Mouse (Mus musculus): ENCODE results near the gene Tnfrsf13c. TPM values are rescaled to one million over a fixed set of nuclear protein-coding genes. Genes with fewer than 3 reads are reported as not detected.
A peak's percentile ranks its signal among the peaks of the same experiment; 100 is the strongest.

Gene Tnfrsf13c
- polyA plus RNA-seq, 1 experiment from 2014 or later = not detected

- Histone ChIP-seq H3K4me3 (no peak overlapping the region), H3K9me3 (no peaks in the 10 kb centered on the region), H3K4me1 (peaks cover 34% of the 10 kb centered on the region), H3K36me3 (replicated peaks) (peaks cover 99% of the 10 kb centered on the region), H3K27ac (no peak overlapping the region), H3K27me3 (ENCODE audit: poor library complexity, severe bottlenecking) (peaks cover 33% of the 10 kb centered on the region)
- no peak for DNase-seq (ENCODE audit: extremely low spot score, low spot score)
- WGBS = 94% methylated on average over 6 of the region's 6 CpGs
Measured at GRCm38 (mm10) chr15:82202086-82202485, 22.1 kb downstream of the Tnfrsf13c start.

DNA sequence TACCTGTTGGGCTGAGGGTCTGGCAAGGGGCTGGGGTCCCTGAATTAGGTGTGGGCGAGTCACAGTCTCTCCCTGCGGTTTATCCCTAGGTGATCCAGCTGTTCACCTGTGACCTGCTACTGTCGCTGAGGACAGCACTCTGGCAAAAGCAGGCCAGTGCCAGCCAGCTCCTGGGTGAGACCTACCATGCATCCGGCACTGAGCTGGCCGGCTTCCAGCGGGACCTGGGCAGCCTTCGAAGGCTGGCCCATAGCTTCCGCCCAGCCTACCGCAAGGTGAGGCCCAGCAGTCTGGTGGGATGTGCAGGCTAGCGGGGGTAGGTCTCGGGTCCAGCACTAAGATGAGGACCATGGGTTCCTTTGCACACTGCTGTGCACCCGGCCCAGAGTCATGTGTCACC, 24.6 kb downstream of the Tnfrsf13c start:
- Histone ChIP-seq H3K36me3 (replicated peaks) (peaks cover 99% of the 10 kb centered on the region), H3K27ac (no peak overlapping the region), H3K4me1 (peaks cover 15% of the 10 kb centered on the region), H3K4me3 (no peak overlapping the region), H3K27me3 (ENCODE audit: poor library complexity, severe bottlenecking) (peaks cover 8% of the 10 kb centered on the region; the same call in 1 of the 2 replicates), H3K9me3 (no peaks in the 10 kb centered on the region)
- 91% methylated on average over 12 of the region's 12 CpGs for WGBS
- no peak for DNase-seq (ENCODE audit: extremely low spot score, low spot score)

DNA sequence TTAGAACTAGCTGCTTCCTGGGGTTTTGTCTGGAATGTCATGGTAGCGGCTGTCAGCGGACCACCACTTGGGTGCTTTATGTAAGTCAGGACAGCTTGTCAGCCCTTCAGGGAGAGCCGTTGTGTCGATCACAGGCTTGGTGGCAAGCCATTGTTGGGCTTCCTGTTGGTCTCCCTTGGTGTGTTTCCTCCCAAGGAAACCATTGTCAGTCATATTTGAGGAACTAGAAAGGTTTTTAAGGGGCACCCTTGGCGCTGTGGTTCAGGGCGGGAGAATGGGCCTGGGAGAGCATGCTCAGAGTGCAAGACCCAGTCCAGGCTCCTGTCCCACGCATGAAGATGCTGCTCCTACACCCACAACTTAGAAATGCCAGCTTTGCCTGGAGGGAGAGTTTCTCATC, 25.8 kb downstream of the Tnfrsf13c start:
- WGBS = 91% methylated on average over 7 of the region's 7 CpGs
- H3K36me3 ChIP-seq (replicated peaks) = peaks cover 99% of the 10 kb centered on the region
- H3K9me3 ChIP-seq = no peaks in the 10 kb centered on the region
- H3K27ac ChIP-seq = no peak overlapping the region
- 0 out of 2 replicates have a peak, but pooled peaks cover 4% of the 10 kb centered on the region for H3K4me1 ChIP-seq
- no peak for DNase-seq (ENCODE audit: extremely low spot score, low spot score)
- no peak overlapping the region for H3K4me3 ChIP-seq
- 0 out of 2 replicates have a peak, but pooled peaks cover 2% of the 10 kb centered on the region for H3K27me3 ChIP-seq (ENCODE audit: poor library complexity, severe bottlenecking)

GRCm38 (mm10) chr15:82197937-82198336, 26.2 kb downstream of the Tnfrsf13c start:
- peaks cover 99% of the 10 kb centered on the region for H3K36me3 ChIP-seq (replicated peaks)
- no peak for DNase-seq (ENCODE audit: extremely low spot score, low spot score)
- H3K27ac ChIP-seq = no peak overlapping the region
- no peaks in the 10 kb centered on the region for H3K9me3 ChIP-seq
- 93% methylated on average over 11 of the region's 11 CpGs for WGBS
- H3K27me3 ChIP-seq (ENCODE audit: poor library complexity, severe bottlenecking) = no peaks in the 10 kb centered on the region
- no peak overlapping the region for H3K4me3 ChIP-seq
- 0 out of 2 replicates have a peak, but pooled peaks cover under 1% of the 10 kb centered on the region for H3K4me1 ChIP-seq

GRCm38 (mm10) chr15:82197246-82197750, 26.9 kb downstream of the Tnfrsf13c start:
- Histone ChIP-seq H3K4me1 (no peaks in the 10 kb centered on the region), H3K36me3 (replicated peaks) (peaks cover 99% of the 10 kb centered on the region), H3K9me3 (no peaks in the 10 kb centered on the region), H3K27ac (no peak overlapping the region), H3K4me3 (no peak overlapping the region), H3K27me3 (ENCODE audit: poor library complexity, severe bottlenecking) (no peaks in the 10 kb centered on the region)
- 93% methylated on average over 10 of the region's 10 CpGs for WGBS
- DNase-seq (ENCODE audit: extremely low spot score, low spot score) = no peak

- no peaks in the 10 kb centered on the region for H3K9me3 ChIP-seq
- H3K36me3 ChIP-seq (replicated peaks) = peaks cover 99% of the 10 kb centered on the region
- H3K4me1 ChIP-seq = no peaks in the 10 kb centered on the region
- H3K27me3 ChIP-seq (ENCODE audit: poor library complexity, severe bottlenecking) = no peaks in the 10 kb centered on the region
- H3K4me3 ChIP-seq = no peak overlapping the region
- no peak overlapping the region for H3K27ac ChIP-seq
- no peak for DNase-seq (ENCODE audit: extremely low spot score, low spot score)
- WGBS = 94% methylated on average over 12 of the region's 12 CpGs
Measured at GRCm38 (mm10) chr15:82196300-82196699, 27.9 kb downstream of the Tnfrsf13c start.

DNA sequence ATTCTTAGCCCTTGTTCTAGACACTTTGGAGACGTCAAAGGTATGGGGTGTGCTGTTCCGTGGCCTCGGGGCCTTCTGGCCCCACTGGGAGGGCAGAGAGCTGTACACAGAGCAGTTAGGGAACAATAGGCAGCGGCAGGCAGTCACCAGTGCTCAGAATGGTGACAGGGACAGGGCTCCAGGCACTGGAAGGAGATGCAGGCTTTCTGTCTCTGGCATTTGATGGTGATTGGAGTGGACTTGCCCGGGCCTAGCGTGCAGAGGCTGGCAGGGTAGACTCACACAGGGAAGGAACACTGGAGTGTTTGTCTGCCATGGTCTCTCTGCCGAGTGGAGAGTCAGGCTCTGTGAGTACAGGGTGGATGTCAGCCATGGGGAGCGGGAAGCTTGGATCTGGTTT, 31.6 kb downstream of the Tnfrsf13c start:
- Histone ChIP-seq H3K36me3 (replicated peaks) (peaks cover 100% of the 10 kb centered on the region), H3K27me3 (ENCODE audit: poor library complexity, severe bottlenecking) (no peaks in the 10 kb centered on the region), H3K4me1 (no peaks in the 10 kb centered on the region), H3K4me3 (no peak overlapping the region), H3K9me3 (no peaks in the 10 kb centered on the region), H3K27ac (no peak overlapping the region)
- 82% methylated on average over 8 of the region's 8 CpGs for WGBS
- no peak for DNase-seq (ENCODE audit: extremely low spot score, low spot score)

GRCm38 (mm10) chr15:82188481-82189240, 35.5 kb downstream of the Tnfrsf13c start:
- H3K9me3 ChIP-seq = peaks cover 4% of the 10 kb centered on the region; the same call in 1 of the 2 replicates
- H3K27me3 ChIP-seq (ENCODE audit: poor library complexity, severe bottlenecking) = no peaks in the 10 kb centered on the region
- no peak overlapping the region for H3K27ac ChIP-seq
- H3K4me1 ChIP-seq = no peaks in the 10 kb centered on the region
- H3K4me3 ChIP-seq = no peak overlapping the region
- H3K36me3 ChIP-seq (replicated peaks) = peaks cover 100% of the 10 kb centered on the region
- 98% methylated on average over 10 of the region's 10 CpGs for WGBS
- DNase-seq (ENCODE audit: extremely low spot score, low spot score) = no peak

- WGBS = 96% methylated on average over 1 of the region's 1 CpGs
- no peak for DNase-seq (ENCODE audit: extremely low spot score, low spot score)
- H3K4me1 ChIP-seq = no peaks in the 10 kb centered on the region
- H3K27me3 ChIP-seq (ENCODE audit: poor library complexity, severe bottlenecking) = no peaks in the 10 kb centered on the region
- no peak overlapping the region for H3K27ac ChIP-seq
- peaks cover 4% of the 10 kb centered on the region; the same call in 1 of the 2 replicates for H3K9me3 ChIP-seq
- no peak overlapping the region for H3K4me3 ChIP-seq
- peaks cover 100% of the 10 kb centered on the region for H3K36me3 ChIP-seq (replicated peaks)
Measured at GRCm38 (mm10) chr15:82187924-82188323, 36.2 kb downstream of the Tnfrsf13c start.

GRCm38 (mm10) chr15:82187401-82187800, 36.8 kb downstream of the Tnfrsf13c start:
- no peak for DNase-seq (ENCODE audit: extremely low spot score, low spot score)
- no peak overlapping the region for H3K27ac ChIP-seq
- H3K27me3 ChIP-seq (ENCODE audit: poor library complexity, severe bottlenecking) = no peaks in the 10 kb centered on the region
- peaks cover 8% of the 10 kb centered on the region for H3K9me3 ChIP-seq
- peaks cover 100% of the 10 kb centered on the region for H3K36me3 ChIP-seq (replicated peaks)
- 88% methylated on average over 4 of the region's 4 CpGs for WGBS
- H3K4me1 ChIP-seq = no peaks in the 10 kb centered on the region
- no peak overlapping the region for H3K4me3 ChIP-seq

DNA sequence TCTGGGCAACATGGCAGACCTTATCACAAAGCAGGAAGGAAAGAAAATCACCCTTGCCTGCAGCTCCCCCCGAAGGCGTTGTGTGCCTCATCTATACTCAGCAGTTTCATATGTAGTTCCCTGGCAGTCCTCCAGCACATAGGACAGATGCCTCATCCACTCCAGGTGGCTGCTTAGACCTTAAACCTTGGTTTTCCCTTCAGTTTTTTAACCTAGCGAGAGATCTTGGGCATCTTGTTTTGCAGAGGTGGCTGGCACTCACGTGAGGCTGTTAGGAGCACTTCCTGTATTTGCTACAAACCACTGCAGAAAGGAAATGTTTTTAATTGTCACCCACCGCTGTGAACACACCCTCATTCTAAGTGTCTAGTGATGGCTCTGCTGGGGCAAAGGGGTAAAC, 37.2 kb downstream of the Tnfrsf13c start:
- peaks cover 12% of the 10 kb centered on the region for H3K9me3 ChIP-seq
- no peak overlapping the region for H3K4me3 ChIP-seq
- 97% methylated on average over 5 of the region's 5 CpGs for WGBS
- no peaks in the 10 kb centered on the region for H3K4me1 ChIP-seq
- DNase-seq (ENCODE audit: extremely low spot score, low spot score) = no peak
- no peak overlapping the region for H3K27ac ChIP-seq
- no peaks in the 10 kb centered on the region for H3K27me3 ChIP-seq (ENCODE audit: poor library complexity, severe bottlenecking)
- peaks cover 100% of the 10 kb centered on the region for H3K36me3 ChIP-seq (replicated peaks)

DNA sequence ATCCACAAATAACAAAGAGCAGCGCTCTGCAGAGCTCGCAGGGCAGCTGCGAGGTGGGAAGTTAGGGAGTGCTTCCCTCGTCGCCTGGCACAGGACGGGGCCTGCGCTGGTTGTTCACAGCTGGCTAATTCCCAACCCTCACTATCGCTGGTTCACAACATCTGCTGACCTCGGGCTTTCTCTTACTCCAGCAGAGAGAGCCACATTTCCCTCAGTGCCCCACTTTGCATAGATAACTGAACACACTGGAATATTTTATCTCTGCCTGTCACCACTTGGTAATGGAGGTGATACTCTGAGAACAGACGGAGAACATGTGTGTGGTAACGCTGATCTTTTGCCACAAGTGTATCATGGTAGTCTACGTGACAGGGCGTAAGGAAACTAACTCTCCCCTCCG, 38.0 kb downstream of the Tnfrsf13c start:
- no peak overlapping the region for H3K27ac ChIP-seq
- 88% methylated on average over 14 of the region's 14 CpGs for WGBS
- no peak overlapping the region for H3K4me3 ChIP-seq
- DNase-seq (ENCODE audit: extremely low spot score, low spot score) = no peak
- peaks cover 100% of the 10 kb centered on the region for H3K36me3 ChIP-seq (replicated peaks)
- no peaks in the 10 kb centered on the region for H3K4me1 ChIP-seq
- H3K9me3 ChIP-seq = peaks cover 19% of the 10 kb centered on the region
- no peaks in the 10 kb centered on the region for H3K27me3 ChIP-seq (ENCODE audit: poor library complexity, severe bottlenecking)

DNA sequence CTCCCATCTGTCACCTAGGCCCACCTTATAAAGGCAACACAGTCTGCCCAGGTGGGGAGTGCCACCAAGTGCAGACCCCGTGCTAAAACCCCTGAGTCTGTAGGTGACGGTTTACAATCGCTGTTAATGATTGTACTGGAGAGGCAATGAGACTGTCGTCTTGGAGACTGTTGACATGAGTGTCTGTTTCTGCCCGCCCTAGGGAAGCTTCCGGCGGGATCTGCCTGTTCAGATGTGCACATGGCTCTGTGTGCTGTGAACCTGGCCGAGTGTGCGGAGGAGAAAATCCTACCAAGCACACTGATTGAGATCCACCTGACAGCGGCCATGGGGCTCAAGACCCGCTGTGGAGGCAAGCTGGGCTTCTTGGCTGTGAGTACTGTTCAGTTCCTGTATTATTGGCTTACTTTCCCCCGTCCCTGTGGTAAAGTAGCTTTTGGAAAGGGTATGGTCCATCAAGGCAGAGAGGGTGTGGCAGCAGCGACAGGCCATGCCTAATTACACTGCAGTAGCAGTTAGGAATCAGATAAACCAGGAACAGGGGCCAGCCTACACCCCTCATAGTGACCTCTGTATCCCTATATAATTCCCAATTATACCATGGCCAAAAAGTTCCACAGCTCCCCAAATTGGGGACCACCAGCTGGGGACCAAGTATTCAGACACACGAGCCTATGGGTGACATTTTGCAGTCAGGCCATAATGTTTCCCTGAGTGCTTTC, 38.9 kb downstream of the Tnfrsf13c start:
- Histone ChIP-seq H3K36me3 (replicated peaks) (peaks cover 100% of the 10 kb centered on the region), H3K27ac (peak overlapping the region; percentile 13; the same call in 1 of the 2 replicates), H3K27me3 (ENCODE audit: poor library complexity, severe bottlenecking) (no peaks in the 10 kb centered on the region), H3K9me3 (peaks cover 21% of the 10 kb centered on the region), H3K4me3 (no peak overlapping the region), H3K4me1 (no peaks in the 10 kb centered on the region)
- DNase-seq (ENCODE audit: extremely low spot score, low spot score) = no peak
- 92% methylated on average over 14 of the region's 14 CpGs for WGBS

All from forebrain, embryonic 10.5 days (tissue).